Mouse (Mus musculus): ENCODE measurements around the gene Sdr39u1.

GRCm38 (mm10) chr14:55886571-55887382 is 13.3 kb downstream of the Sdr39u1 start:
- no peak for TF ChIP-seq ZNF384 (IDR thresholded peaks at IDR 0.05; ENCODE audit: low read depth, low read length)
- TF ChIP-seq CHD2 (IDR thresholded peaks at IDR 0.05; ENCODE audit: low read depth, low read length): no peak
